Mouse (Mus musculus): ENCODE measurements around the gene Rcc1l. TPM values are rescaled to one million over a fixed set of nuclear protein-coding genes. Genes with fewer than 3 reads are reported as not detected.

Gene Rcc1l
- total RNA-seq, 1 experiment: 26.0 TPM

DNA sequence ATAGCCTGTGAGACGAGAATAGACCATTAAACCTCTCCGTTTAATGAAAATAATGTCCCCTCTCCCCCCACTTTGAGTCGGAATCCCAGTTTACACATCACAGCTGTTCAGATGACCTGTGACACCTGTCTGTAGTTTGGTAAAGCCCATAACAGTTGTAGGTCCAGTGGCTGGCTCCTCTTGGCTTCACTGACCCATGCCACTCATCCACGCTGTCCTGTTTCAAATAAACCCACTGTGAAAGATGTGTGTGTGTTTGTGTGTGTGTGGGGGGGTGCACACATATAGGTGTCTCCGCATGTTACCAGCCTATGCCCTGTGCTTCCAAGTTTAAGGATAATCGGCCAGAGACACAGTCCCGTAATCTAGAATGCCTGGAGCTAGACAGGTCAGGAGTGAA is 41.3 kb upstream of the Rcc1l start:
- no peak overlapping the region for H3K4me3 ChIP-seq (ENCODE audit: insufficient read depth in 1 of 2, low read depth in 1 of 2, low read length in 2 of 2, poor library complexity in 1 of 2, severe bottlenecking in 1 of 2)
- in situ Hi-C loops (cut with MboI; ENCODE audit: low sequenced_read_pairs in 2 of 2, unreplicated experiment in 2 of 2): no loop called here
- H3K9ac ChIP-seq (ENCODE audit: insufficient read depth, low read depth, low read length, poor library complexity, severe bottlenecking): no peak overlapping the region
- TF ChIP-seq MAFK (IDR thresholded peaks at IDR 0.05; ENCODE audit: insufficient read depth, low read depth, low read length) (no peak), ZNF384 (IDR thresholded peaks at IDR 0.05; ENCODE audit: low read depth, low read length) (no peak), HCFC1 (IDR thresholded peaks at IDR 0.05; ENCODE audit: borderline replicate concordance, insufficient read depth, low read length) (no peak), ZC3H11A (IDR thresholded peaks at IDR 0.05; ENCODE audit: borderline replicate concordance, low read depth, low read length) (no peak), CHD2 (IDR thresholded peaks at IDR 0.05; ENCODE audit: low read depth, low read length) (no peak)
- H3K36me3 ChIP-seq (ENCODE audit: control insufficient read depth, insufficient read depth, low read length, poor library complexity, severe bottlenecking): no peaks in the 10 kb centered on the region
- DNase-seq (ENCODE audit: low read depth, low spot score): no peak
- peaks cover 0 to 7% of the 10 kb centered on the region in 2 experiments; a peak in 1 of 4 replicates for H3K4me1 ChIP-seq (ENCODE audit: control insufficient read depth in 2 of 2, insufficient read depth in 2 of 2, low read length in 2 of 2, poor library complexity in 1 of 2)
- no peak overlapping the region for H3K27ac ChIP-seq (ENCODE audit: insufficient read depth, low read depth, low read length, poor library complexity, severe bottlenecking)
- no peaks in the 10 kb centered on the region for H3K9me3 ChIP-seq (ENCODE audit: control insufficient read depth, insufficient read depth, low read depth, low read length)

- no peak overlapping the region for H3K4me3 ChIP-seq (ENCODE audit: insufficient read depth in 1 of 2, low read depth in 1 of 2, low read length in 2 of 2, poor library complexity in 1 of 2, severe bottlenecking in 1 of 2)
- in situ Hi-C loops (cut with MboI; ENCODE audit: low sequenced_read_pairs in 2 of 2, unreplicated experiment in 2 of 2): no loop called here
These were observed 37.6 kb upstream of the Rcc1l start for GRCm38 (mm10) chr5:134214021-134214806.

DNA sequence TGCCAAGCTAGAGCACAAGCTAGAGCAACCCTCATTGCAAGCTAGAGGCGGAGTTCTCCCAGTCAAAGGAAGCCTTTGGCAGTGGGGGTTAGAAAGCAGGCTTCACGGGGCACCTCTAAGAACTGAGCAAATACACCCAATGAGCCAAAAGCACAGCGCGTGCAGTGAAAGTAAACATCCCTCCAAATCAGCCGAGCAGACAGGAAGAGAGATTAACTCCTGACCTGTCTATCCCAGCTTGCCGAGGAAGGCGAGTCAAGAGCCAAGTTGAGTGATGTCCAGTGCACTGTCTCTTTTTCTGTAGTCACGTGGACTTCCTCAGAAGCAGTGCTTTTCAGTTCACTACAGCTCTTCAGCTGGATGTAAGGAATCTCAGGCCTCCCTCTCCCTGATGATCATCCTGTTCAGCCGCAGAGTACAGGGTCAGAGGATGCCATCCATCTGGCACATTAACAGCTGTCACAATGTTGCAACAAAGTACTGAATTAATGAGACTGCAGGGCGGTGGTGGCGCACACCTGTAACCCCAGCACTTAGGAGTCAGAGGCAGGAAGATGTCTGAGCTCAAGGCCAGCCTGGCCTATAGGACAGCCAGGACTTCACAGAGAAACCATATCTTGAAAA is 33.5 kb upstream of the Rcc1l start:
- in situ Hi-C loops (cut with MboI; ENCODE audit: low sequenced_read_pairs in 2 of 2, unreplicated experiment in 2 of 2): no loop called here
- Histone ChIP-seq H3K9ac (ENCODE audit: insufficient read depth, low read depth, low read length, poor library complexity, severe bottlenecking) (no peak overlapping the region), H3K36me3 (ENCODE audit: control insufficient read depth, insufficient read depth, low read length, poor library complexity, severe bottlenecking) (no peaks in the 10 kb centered on the region), H3K9me3 (ENCODE audit: control insufficient read depth, insufficient read depth, low read depth, low read length) (no peaks in the 10 kb centered on the region), H3K4me1 (ENCODE audit: control insufficient read depth in 2 of 2, insufficient read depth in 2 of 2, low read length in 2 of 2, poor library complexity in 1 of 2) (no peaks in the 10 kb centered on the region), H3K27ac (ENCODE audit: insufficient read depth, low read depth, low read length, poor library complexity, severe bottlenecking) (no peak overlapping the region), H3K4me3 (ENCODE audit: insufficient read depth in 1 of 2, low read depth in 1 of 2, low read length in 2 of 2, poor library complexity in 1 of 2, severe bottlenecking in 1 of 2) (no peak overlapping the region)
- no peak for DNase-seq (ENCODE audit: low read depth, low spot score)
- TF ChIP-seq CHD2 (IDR thresholded peaks at IDR 0.05; ENCODE audit: low read depth, low read length) (no peak), ZNF384 (IDR thresholded peaks at IDR 0.05; ENCODE audit: low read depth, low read length) (no peak), ZC3H11A (IDR thresholded peaks at IDR 0.05; ENCODE audit: borderline replicate concordance, low read depth, low read length) (no peak), MAFK (IDR thresholded peaks at IDR 0.05; ENCODE audit: insufficient read depth, low read depth, low read length) (no peak), HCFC1 (IDR thresholded peaks at IDR 0.05; ENCODE audit: borderline replicate concordance, insufficient read depth, low read length) (no peak)

More at GRCm38 (mm10) chr5:134214021-134214806, 37.6 kb upstream of the Rcc1l start:
- Histone ChIP-seq H3K27ac (ENCODE audit: insufficient read depth, low read depth, low read length, poor library complexity, severe bottlenecking) (no peak overlapping the region), H3K9me3 (ENCODE audit: control insufficient read depth, insufficient read depth, low read depth, low read length) (no peaks in the 10 kb centered on the region), H3K4me1 (ENCODE audit: control insufficient read depth in 2 of 2, insufficient read depth in 2 of 2, low read length in 2 of 2, poor library complexity in 1 of 2) (no peaks in the 10 kb centered on the region), H3K9ac (ENCODE audit: insufficient read depth, low read depth, low read length, poor library complexity, severe bottlenecking) (no peak overlapping the region), H3K36me3 (ENCODE audit: control insufficient read depth, insufficient read depth, low read length, poor library complexity, severe bottlenecking) (no peaks in the 10 kb centered on the region)
- DNase-seq (ENCODE audit: low read depth, low spot score): no peak
- TF ChIP-seq MAFK (IDR thresholded peaks at IDR 0.05; ENCODE audit: insufficient read depth, low read depth, low read length) (no peak), ZC3H11A (IDR thresholded peaks at IDR 0.05; ENCODE audit: borderline replicate concordance, low read depth, low read length) (no peak), HCFC1 (IDR thresholded peaks at IDR 0.05; ENCODE audit: borderline replicate concordance, insufficient read depth, low read length) (no peak), CHD2 (IDR thresholded peaks at IDR 0.05; ENCODE audit: low read depth, low read length) (no peak), ZNF384 (IDR thresholded peaks at IDR 0.05; ENCODE audit: low read depth, low read length) (no peak)

DNA sequence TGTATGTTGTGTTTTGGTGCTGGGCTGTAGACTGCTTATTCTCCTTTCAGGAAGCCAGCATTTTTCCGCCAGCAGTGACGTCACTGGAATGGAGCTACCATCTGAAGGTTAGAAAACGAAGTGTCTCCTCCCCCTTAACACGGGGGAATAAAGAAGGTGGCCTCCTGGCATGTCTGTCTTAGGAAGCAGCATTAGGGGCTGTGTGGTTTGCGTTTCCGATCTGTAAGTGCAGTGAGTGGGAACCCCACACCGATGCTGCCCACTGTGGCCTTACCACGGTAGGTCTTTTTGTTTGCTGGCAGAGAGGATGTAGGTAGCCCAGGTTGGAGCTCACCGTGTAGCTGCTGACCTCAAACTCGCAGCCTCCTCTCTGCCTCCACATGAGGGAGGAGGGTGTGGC is 30.1 kb upstream of the Rcc1l start:
- H3K9me3 ChIP-seq (ENCODE audit: control insufficient read depth, insufficient read depth, low read depth, low read length): no peaks in the 10 kb centered on the region
- no peak overlapping the region; the same call in 1 of the 2 replicates for H3K27ac ChIP-seq (ENCODE audit: insufficient read depth, low read depth, low read length, poor library complexity, severe bottlenecking)
- no peak overlapping the region for H3K4me3 ChIP-seq (ENCODE audit: insufficient read depth in 1 of 2, low read depth in 1 of 2, low read length in 2 of 2, poor library complexity in 1 of 2, severe bottlenecking in 1 of 2)
- H3K4me1 ChIP-seq (ENCODE audit: control insufficient read depth in 2 of 2, insufficient read depth in 2 of 2, low read length in 2 of 2, poor library complexity in 1 of 2): no peaks in the 10 kb centered on the region
- no peaks in the 10 kb centered on the region for H3K36me3 ChIP-seq (ENCODE audit: control insufficient read depth, insufficient read depth, low read length, poor library complexity, severe bottlenecking)
- no peak overlapping the region for H3K9ac ChIP-seq (ENCODE audit: insufficient read depth, low read depth, low read length, poor library complexity, severe bottlenecking)
- in situ Hi-C loops (cut with MboI; ENCODE audit: low sequenced_read_pairs in 2 of 2, unreplicated experiment in 2 of 2): no loop called here
- TF ChIP-seq CHD2 (IDR thresholded peaks at IDR 0.05; ENCODE audit: low read depth, low read length) (no peak), HCFC1 (IDR thresholded peaks at IDR 0.05; ENCODE audit: borderline replicate concordance, insufficient read depth, low read length) (no peak), ZNF384 (IDR thresholded peaks at IDR 0.05; ENCODE audit: low read depth, low read length) (no peak), MAFK (IDR thresholded peaks at IDR 0.05; ENCODE audit: insufficient read depth, low read depth, low read length) (no peak), ZC3H11A (IDR thresholded peaks at IDR 0.05; ENCODE audit: borderline replicate concordance, low read depth, low read length) (no peak)
- no peak for DNase-seq (ENCODE audit: low read depth, low spot score)
